Mouse (Mus musculus): ENCODE data around the gene Igfbp4. TPM values are rescaled to one million over a fixed set of nuclear protein-coding genes. Genes with fewer than 3 reads are reported as not detected.

The Igfbp4 gene
- total RNA-seq, 2 experiments from 2014 or later: 30.4 to 36.8 TPM

DNA sequence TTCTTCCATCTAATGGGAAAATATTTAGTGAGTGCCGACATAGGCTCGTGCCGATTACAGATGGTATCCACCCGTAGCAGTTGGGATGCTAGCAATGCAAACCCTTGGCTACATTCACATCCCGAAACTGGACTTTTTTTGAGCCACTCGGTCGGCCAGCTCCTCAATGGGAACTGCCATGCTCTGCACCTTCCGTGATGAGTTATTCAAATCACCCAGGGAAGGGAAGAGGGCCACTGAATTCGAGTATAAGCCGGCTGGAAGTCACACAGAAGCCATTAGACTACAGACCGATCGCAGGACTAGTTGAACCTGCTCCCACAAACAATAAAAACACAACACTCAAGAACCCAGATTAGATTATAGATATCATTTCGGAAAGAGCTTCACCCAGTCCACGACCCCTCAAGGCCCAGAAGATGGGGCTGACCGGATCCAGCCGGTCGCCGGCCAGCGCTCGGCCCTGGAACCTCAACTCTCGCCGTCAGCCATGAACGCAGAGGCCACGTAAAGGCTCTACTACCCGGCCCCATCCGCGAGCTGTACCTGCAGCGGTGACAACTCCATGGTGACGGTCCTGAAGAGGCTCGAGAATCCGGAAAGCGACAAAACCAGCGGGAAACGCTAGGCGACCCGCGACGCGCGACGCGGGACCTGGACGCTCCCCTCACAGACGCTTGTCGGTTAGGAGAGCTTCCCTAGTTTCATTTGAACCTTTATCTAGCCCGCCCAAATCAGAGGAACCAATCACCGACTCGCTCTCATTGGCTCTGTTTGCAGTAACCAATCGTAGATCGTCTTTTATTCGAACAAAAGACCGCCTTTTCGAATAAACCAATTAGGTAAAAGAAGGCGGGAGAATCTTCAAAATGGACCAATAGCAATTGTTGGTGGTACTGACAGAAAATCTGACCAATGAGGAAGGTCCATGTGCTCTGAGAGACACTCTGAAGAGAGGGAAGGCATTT lies 17.3 kb upstream of the Igfbp4 start, which contains the start of gene Top2a:
Gene Top2a, minus strand, starts transcription at position 690 of the 968 bp plus-strand sequence.
- no peak for TF ChIP-seq CTCF (IDR thresholded peaks at IDR 0.05)
- Histone ChIP-seq H3K27ac (peak within 1 kb of the TSS; percentile 63; the same call in 1 of the 2 replicates), H3K4me3 (peak within 1 kb of the TSS; percentile 82)
- intact Hi-C loops (cut with DNase I): no loop called here
- peak; percentile 80 for DNase-seq

DNA sequence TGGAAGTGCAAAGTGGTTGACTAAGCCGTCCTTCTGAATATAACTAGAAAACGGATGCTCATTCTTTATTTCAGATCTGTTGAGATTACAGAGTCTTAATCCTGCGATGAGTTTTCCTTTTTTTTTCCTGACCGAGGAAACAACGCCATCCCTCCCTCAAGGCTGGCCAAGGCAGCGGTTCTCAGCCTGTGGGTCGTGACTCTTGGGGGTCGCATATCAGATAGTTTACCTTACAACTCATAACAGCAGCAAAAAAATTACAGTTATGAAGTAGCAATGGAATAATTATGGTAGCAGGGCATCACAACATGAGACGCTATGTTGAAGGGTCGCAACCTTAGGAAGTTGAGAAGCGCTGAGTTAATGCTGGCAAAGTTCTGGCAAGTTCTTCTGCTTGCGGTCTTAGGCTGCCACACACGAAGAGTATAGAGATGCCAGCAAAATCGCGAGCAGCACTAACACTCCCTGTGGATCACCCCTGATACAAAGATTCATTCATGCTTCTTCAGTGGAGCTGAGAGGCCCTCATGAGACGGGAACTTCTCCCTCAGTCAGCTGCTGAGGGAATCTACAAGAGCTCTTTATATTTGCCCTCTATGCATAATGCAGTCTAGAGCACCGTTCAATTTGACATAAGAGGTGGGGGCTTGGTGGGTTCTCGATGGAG lies 16.4 kb upstream of the Igfbp4 start:
- intact Hi-C loops (cut with DNase I): no loop called here

GRCm38 (mm10) chr11:99025878-99026277 lies 15.2 kb upstream of the Igfbp4 start:
- no peak overlapping the region for H3K4me3 ChIP-seq
- no peak overlapping the region for H3K27ac ChIP-seq
- intact Hi-C loops (cut with DNase I): no loop called here
- no peak for TF ChIP-seq CTCF (IDR thresholded peaks at IDR 0.05)
- no peak for DNase-seq

More for the DNA sequence above, 16.4 kb upstream of the Igfbp4 start:
- no peak for TF ChIP-seq CTCF (IDR thresholded peaks at IDR 0.05)
- peak overlapping the region; percentile 82 for H3K4me3 ChIP-seq
- H3K27ac ChIP-seq: peak overlapping the region; percentile 63; the same call in 1 of the 2 replicates
- DNase-seq: no peak

- peak; percentile 15; the same call in 1 of the 2 replicates for TF ChIP-seq CTCF (IDR thresholded peaks at IDR 0.05)
- no peak overlapping the region for H3K4me3 ChIP-seq
- no peak overlapping the region for H3K27ac ChIP-seq
- intact Hi-C loops (cut with DNase I): no loop called here
- DNase-seq: no peak
Measured at GRCm38 (mm10) chr11:99026899-99027440, 14.1 kb upstream of the Igfbp4 start.

- H3K4me3 ChIP-seq: no peak overlapping the region
- peak; percentile 30; the same call in 1 of the 2 replicates for TF ChIP-seq CTCF (IDR thresholded peaks at IDR 0.05)
- intact Hi-C loops (cut with DNase I): loop anchor here (5.0 to 10.0 kb wide), 2 partner anchors 53 to 111 kb away; partner anchors contain the start of genes Gjd3 and Rara
- no peak for DNase-seq
- H3K27ac ChIP-seq: no peak overlapping the region
Measured at GRCm38 (mm10) chr11:99035350-99035749, 5.7 kb upstream of the Igfbp4 start.

DNA sequence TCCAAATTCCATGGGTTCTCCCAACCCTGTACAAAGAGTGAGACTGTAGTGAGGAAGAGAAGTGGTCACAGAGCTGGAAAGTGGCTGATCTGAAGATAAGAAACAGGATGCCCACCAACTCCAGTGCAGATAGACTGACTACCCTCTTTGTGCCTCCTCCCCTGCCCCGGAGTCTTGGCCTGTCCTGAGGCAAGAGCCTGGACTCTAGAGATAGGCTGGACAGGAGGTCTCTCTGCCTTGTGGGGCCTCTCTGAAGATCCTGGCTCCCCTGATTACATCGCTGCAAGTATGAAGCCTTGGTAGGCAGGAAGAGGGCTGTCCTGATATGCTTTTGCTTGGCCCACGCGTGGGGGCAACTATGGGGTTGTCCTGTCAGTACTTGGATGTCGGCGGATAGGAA lies 4.8 kb upstream of the Igfbp4 start:
- no peak for TF ChIP-seq CTCF (IDR thresholded peaks at IDR 0.05)
- H3K27ac ChIP-seq: no peak overlapping the region
- no peak for DNase-seq
- no peak overlapping the region for H3K4me3 ChIP-seq
- intact Hi-C loops (cut with DNase I): loop anchor here (5.0 to 10.0 kb wide), 2 partner anchors 54 to 111 kb away; partner anchors contain the start of genes Gjd3 and Rara

- H3K4me3 ChIP-seq: peak overlapping the region; percentile 81
- TF ChIP-seq CTCF (IDR thresholded peaks at IDR 0.05): peak; percentile 85
- intact Hi-C loops (cut with DNase I): loop anchor here (1.0 to 10.0 kb wide), 5 partner anchors 27 to 115 kb away; partner anchors contain the start of genes Gjd3 and Rara
- DNase-seq: peak; percentile 84
- peak overlapping the region; percentile 90 for H3K27ac ChIP-seq
Measured at GRCm38 (mm10) chr11:99039782-99040181, 1.3 kb upstream of the Igfbp4 start.

DNA sequence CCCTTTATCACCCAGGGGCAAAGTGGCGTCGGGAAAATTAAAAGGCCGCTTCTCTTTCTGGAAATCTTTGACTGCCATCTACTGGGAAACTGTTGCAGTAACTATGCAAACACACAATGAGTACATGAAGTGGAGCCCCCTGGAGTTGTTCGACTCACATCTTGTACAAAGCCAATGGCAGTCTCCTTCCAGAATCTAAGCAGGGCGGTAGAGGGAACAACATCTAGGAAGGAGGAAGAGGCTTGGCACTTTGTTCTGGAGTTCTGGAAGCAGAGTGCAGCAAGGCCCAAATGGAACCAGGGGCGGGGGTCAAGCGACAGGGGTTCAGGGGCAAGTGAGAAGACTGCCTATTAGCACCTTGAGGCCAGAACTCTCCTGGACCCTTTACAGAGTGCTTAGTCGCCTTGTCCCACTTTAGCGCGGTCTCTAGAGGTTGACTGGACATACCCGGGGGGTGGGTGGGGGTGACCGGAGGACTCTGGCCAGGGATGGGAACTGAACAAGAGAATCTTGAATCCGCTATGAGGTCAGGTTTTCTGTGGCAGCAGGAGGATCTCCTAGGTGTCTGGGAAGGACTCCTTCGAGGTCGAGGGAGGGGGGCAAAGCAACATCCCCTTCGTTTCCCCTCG lies 584 bp upstream of the Igfbp4 start:
- H3K27ac ChIP-seq: peak overlapping the region; percentile 90
- DNase-seq: no peak
- peak overlapping the region; percentile 81 for H3K4me3 ChIP-seq
- intact Hi-C loops (cut with DNase I): loop anchor here (1.0 kb wide), 1 partner anchor 84 kb away; no protein-coding TSS in a partner anchor
- peak; percentile 58 for TF ChIP-seq CTCF (IDR thresholded peaks at IDR 0.05)

DNA sequence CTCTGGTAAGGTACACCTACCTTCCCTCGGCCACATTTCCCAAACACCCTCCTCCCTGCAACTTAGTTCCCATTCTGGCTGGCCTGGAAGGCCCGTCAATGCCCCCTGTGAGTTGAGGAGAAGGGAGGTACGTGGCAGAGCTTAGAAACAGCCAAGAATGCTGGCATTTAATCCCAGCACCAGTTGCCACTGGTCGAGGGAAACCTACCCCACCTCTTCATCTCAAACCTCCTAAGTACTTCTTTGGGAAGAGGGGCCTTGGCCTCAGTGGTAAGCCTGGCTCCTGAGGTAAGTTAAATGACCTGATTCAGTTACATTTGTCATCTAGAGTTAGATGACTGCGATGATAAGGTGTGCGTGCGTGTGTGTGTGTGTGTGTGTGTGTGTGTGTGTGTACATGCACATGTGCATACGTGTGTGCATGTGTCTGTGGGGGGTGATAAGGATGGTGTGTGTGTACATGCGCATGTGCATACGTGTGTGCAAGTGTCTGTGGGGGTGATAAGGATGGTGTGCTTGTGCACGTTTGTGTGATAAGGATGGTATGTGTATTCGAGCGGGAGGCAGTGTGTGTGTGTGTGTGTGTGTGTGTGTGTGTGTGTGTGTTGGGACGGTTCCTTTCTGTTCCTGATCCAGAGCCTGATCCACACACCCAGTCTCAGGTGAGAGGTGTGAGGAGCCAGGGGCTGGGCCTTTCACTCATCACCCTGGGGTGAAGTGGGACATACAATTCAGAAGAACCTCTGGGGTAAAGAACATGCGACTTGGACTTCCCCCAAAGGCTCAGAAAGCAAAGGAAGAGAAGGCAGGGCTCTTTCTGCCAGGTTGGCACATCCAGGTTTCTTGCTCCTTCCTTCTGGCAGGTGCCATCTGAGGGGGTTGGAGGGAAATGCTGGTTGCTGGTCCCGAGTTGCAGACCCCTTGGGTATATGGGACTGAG lies 1.1 kb downstream of the Igfbp4 start:
- intact Hi-C loops (cut with DNase I): no loop called here
- Histone ChIP-seq H3K27ac (peak overlapping the region; percentile 90), H3K4me3 (peak overlapping the region; percentile 81)
- TF ChIP-seq CTCF (IDR thresholded peaks at IDR 0.05): no peak
- no peak for DNase-seq

- intact Hi-C loops (cut with DNase I): no loop called here
Measured at GRCm38 (mm10) chr11:99042834-99043431, 1.9 kb downstream of the Igfbp4 start.

More at GRCm38 (mm10) chr11:99042834-99043431, 1.9 kb downstream of the Igfbp4 start:
- TF ChIP-seq CTCF (IDR thresholded peaks at IDR 0.05): no peak
- H3K27ac ChIP-seq: peak overlapping the region; percentile 90
- DNase-seq: peak; percentile 65
- peak overlapping the region; percentile 81 for H3K4me3 ChIP-seq
